Mouse (Mus musculus) neural tube, embryonic 13.5 days (tissue): ENCODE data around the gene Selenot. TPM values are rescaled to one million over a fixed set of nuclear protein-coding genes. Genes with fewer than 3 reads are reported as not detected.
A peak's percentile ranks its signal among the peaks of the same experiment; 100 is the strongest.

Experiments used
- ATAC-seq: fragments of 200-750 bp; cut with Nextera tagmentation; 2 replicates; pipeline ENCODE4 v1.8.0; 2017; ENCODE audit warnings: low read depth, mild to moderate bottlenecking, moderate TSS enrichment, moderate library complexity
- H3K27ac ChIP-seq: fragments of 300-500 bp; sonication (generic); replicated peaks from 2 replicates; pipeline ENCODE4 v1.5.1; 2015; ENCODE audit warnings: moderate library complexity, mild to moderate bottlenecking, inconsistent platforms
- H3K27me3 ChIP-seq: fragments of 300-500 bp; sonication (generic); 2 replicates; pipeline ENCODE4 v1.6.1; 2015; ENCODE audit warnings: mild to moderate bottlenecking, inconsistent platforms
- H3K36me3 ChIP-seq: fragments of 300-500 bp; sonication (generic); 2 replicates; pipeline ENCODE4 v1.6.1; 2015; ENCODE audit warnings: mild to moderate bottlenecking, inconsistent platforms
- H3K4me1 ChIP-seq: fragments of 300-500 bp; sonication (generic); replicated peaks from 2 replicates; pipeline ENCODE4 v1.6.1; 2015; ENCODE audit warnings: inconsistent platforms
- H3K4me2 ChIP-seq: fragments of 300-500 bp; sonication (generic); 2 replicates; pipeline ENCODE4 v1.6.1; 2015; ENCODE audit warnings: inconsistent platforms, mild to moderate bottlenecking, moderate library complexity
- H3K4me3 ChIP-seq: fragments of 300-500 bp; sonication (generic); 2 replicates; pipeline ENCODE4 v1.5.1; 2015; ENCODE audit warnings: mild to moderate bottlenecking, inconsistent platforms
- H3K9ac ChIP-seq: fragments of 300-500 bp; sonication (generic); 2 replicates; pipeline ENCODE4 v1.6.1; 2015; ENCODE audit warnings: moderate library complexity, mild to moderate bottlenecking, inconsistent platforms
- H3K9me3 ChIP-seq: fragments of 300-500 bp; sonication (generic); 2 replicates; pipeline ENCODE4 v1.6.1; 2016; ENCODE audit warnings: inconsistent platforms
- WGBS: fragments of 180-500 bp; shearing (Covaris S2); methylation state at CpG from one replicate; pipeline ENCODE4 v1.1.7; 2015; 5-methylcytosine and 5-hydroxymethylcytosine counted together
- polyA plus RNA-seq: library from polyadenylated mRNA; unstranded; fragments of >200 nt; fragmentation: Nextera tagmentation; extraction: Ambion mirVana; gene quantifications from 2 replicates; pipeline ENCODE4 v1.2.1, GENCODE M21; 2015

Selenot gene
- polyA plus RNA-seq: 21.5 and 25.2 TPM in 2 replicates

DNA sequence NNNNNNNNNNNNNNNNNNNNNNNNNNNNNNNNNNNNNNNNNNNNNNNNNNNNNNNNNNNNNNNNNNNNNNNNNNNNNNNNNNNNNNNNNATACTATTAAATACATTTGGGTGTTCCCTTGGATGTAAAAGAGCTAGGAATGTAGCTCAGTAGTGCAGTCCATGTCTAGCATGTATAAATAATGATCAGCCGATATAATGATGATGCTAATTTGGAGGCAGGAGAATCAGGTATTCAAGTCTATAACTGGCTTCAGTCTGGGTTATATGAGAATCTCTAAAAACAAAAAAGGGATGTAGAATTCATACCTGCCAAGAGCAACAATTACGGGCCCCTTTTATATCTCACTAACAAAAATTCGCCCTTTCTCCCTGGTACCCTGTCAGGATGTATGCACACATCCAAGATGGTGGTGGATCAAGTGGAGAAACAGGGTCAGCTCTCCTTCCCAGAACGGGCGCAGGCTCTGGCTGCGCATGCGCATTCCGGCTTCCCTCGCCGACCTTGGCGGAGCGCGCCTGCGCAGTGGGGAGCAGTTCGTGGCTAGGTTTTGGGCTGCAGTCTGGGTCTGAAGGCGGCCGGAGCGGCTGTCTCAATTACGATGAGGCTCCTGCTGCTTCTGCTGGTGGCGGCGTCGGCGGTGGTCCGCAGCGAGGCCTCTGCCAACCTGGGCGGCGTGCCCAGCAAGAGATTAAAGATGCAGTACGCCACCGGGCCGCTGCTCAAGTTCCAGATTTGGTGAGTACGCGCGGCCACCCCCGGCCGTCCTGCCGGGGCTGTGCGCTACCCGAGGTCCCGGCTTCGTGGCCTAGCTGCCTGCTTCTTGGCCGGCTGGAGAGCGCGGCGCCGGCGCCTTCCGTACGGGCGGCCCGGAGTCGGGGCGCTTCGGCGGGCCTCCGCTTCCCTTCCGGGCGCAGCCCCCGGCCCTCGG lies at the start of gene Selenot:
Selenot (plus strand) TSS at position 500 of the 930 bp plus-strand sequence.
- Histone ChIP-seq H3K36me3 (peaks cover 6% of the 10 kb centered on the region; the same call in 1 of the 2 replicates), H3K4me3 (peak within 1 kb of the TSS; percentile 91), H3K9ac (peak within 1 kb of the TSS; percentile 99), H3K27me3 (no peaks in the 10 kb centered on the region), H3K9me3 (no peaks in the 10 kb centered on the region), H3K4me1 (peaks cover 26% of the 10 kb centered on the region), H3K27ac (peak within 1 kb of the TSS; percentile 100), H3K4me2 (peak within 1 kb of the TSS; percentile 70)
- ATAC-seq: peak; percentile 95
- 1% methylated on average over 59 of the region's 59 CpGs for WGBS

DNA sequence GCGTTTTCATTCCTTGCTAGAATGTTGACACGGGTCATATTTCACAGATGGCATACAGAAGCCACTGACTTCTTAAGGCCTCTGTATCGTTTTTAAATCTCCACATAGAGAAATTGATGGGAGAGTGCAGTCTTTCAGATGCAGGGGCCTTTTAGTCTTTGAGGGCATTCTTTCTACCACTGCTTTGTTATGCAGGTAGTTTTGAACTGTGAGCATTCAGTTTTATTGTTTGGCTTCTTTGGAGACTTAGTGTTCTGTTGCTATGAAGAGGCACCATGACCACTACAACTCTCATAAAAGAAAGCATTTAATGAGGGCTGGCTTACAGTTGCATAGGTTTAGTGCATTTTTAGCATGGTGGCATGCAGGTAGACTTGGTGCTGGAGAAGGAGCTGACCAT lies 39.9 kb upstream of the Selenot start:
- Histone ChIP-seq H3K4me1 (no peaks in the 10 kb centered on the region), H3K4me3 (no peak overlapping the region), H3K27me3 (no peaks in the 10 kb centered on the region), H3K27ac (no peak overlapping the region), H3K9me3 (no peaks in the 10 kb centered on the region), H3K36me3 (peaks cover 62% of the 10 kb centered on the region), H3K4me2 (no peak overlapping the region), H3K9ac (no peak overlapping the region)
- 92% methylated on average over 3 of the region's 3 CpGs for WGBS
- no peak for ATAC-seq

DNA sequence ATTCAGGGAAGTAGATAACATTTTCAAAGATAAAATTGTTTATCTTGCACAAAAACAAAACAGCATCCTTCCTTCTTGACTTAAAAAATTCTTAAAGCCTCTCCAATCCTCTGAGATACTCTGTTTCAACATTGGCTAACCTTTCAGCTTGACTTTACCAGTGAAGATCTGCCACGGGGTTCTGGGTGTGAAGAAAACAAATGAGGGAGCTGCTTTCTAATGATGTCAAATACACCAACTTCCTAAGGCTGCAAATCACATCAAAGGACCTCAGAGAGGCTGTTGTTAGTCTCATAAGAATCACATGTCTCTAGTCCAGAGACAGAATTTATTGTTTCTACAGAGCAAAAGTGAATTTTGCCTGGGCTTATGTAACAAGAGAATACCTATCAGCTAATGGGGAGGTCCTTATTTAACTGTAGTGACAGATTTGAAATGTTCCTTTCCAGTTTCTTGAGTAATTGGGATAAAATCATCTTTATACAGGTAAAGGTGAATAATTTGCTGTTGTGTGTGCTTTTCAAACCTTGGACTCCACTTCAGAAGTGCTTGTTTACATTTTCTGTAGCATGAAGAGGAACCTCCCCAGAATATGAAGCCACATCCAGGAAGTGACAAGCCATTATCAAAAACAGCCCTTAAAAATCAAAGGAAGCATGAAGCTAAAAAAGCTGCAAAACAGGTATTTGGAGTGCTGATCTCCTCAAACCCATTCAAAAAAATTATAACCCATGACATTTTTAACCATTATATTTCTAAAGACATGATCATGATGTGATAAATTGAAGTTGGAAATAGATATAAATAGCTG lies 24.2 kb upstream of the Selenot start:
- Histone ChIP-seq H3K9me3 (no peaks in the 10 kb centered on the region), H3K36me3 (peaks cover 83% of the 10 kb centered on the region), H3K27ac (no peak overlapping the region), H3K4me1 (no peaks in the 10 kb centered on the region), H3K27me3 (no peaks in the 10 kb centered on the region), H3K4me3 (no peak overlapping the region), H3K4me2 (no peak overlapping the region), H3K9ac (no peak overlapping the region)
- no peak for ATAC-seq
- 78% methylated on average over 1 of the region's 1 CpGs for WGBS

DNA sequence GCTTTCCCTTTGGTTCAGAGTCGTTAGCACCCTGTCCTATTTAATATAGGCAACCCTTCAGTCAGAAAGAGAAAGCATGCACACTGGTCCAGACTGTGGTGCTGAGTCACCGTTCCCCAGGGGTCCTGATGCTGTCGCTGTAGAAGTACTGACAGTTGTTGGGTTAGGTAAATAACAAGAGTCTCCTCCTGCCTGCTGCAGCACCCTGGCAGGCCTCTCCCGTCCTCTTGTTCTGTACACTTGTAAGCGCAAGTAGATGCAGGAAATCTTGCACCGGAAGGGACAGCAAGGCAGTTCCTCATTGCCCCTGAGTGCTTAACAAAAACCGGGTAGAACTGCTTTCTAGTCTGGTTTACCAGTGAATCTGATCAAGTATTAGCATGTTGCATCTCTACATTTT lies 19.8 kb upstream of the Selenot start:
- no peaks in the 10 kb centered on the region for H3K27me3 ChIP-seq
- no peak overlapping the region for H3K27ac ChIP-seq
- peaks cover 64% of the 10 kb centered on the region for H3K36me3 ChIP-seq
- H3K4me3 ChIP-seq: no peak overlapping the region
- H3K9me3 ChIP-seq: no peaks in the 10 kb centered on the region
- 86% methylated on average over 7 of the region's 7 CpGs for WGBS
- no peak overlapping the region for H3K4me2 ChIP-seq
- ATAC-seq: no peak
- no peak overlapping the region for H3K9ac ChIP-seq
- no peaks in the 10 kb centered on the region for H3K4me1 ChIP-seq

DNA sequence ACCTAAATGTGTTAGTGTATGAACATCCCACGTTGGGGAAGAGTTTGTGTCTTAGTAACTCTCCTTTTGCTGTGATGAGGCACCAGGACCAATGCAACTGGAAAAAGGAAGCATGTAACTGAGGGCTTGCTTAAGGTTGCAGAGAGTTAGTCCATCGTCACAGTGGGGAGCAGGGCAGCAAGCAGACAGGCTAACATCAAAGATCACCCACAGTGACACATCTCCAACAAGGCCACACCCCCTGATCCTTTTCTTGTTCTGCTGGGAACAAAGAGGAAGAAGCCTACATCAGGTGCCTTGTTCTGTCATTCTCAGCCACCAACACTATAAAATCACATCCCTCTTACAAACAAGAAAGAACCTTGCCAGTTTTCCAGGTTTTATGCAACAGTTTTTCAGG lies 16.5 kb upstream of the Selenot start:
- 32% methylated on average over 2 of the region's 2 CpGs for WGBS
- Histone ChIP-seq H3K9ac (no peak overlapping the region), H3K27ac (no peak overlapping the region), H3K4me1 (no peaks in the 10 kb centered on the region), H3K36me3 (peaks cover 34% of the 10 kb centered on the region), H3K9me3 (no peaks in the 10 kb centered on the region), H3K27me3 (no peaks in the 10 kb centered on the region), H3K4me3 (no peak overlapping the region), H3K4me2 (no peak overlapping the region)
- no peak for ATAC-seq

DNA sequence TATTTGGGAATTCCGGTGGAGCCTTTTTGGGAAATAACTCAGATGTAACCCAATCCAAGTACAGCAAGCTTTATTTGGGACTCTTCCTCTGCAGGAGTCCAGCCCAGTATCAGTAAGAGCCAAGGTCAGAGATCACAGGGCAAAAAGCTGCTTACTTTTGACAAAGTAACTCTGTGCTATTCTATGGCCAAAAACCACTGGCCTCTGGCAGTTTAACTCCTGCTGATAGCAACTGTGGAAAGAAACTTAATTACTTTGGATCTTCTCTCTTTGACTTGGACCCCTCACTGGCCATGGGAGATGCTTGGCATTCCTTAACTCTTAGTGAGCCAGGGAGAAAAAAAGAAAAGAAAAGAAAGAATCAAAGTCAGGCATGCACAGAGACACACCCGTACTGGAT lies 15.0 kb upstream of the Selenot start:
- Histone ChIP-seq H3K27me3 (no peaks in the 10 kb centered on the region), H3K9me3 (no peaks in the 10 kb centered on the region), H3K4me1 (no peaks in the 10 kb centered on the region), H3K4me2 (no peak overlapping the region), H3K27ac (no peak overlapping the region), H3K9ac (no peak overlapping the region), H3K4me3 (no peak overlapping the region), H3K36me3 (peaks cover 19% of the 10 kb centered on the region)
- ATAC-seq: no peak
- 45% methylated on average over 2 of the region's 2 CpGs for WGBS

DNA sequence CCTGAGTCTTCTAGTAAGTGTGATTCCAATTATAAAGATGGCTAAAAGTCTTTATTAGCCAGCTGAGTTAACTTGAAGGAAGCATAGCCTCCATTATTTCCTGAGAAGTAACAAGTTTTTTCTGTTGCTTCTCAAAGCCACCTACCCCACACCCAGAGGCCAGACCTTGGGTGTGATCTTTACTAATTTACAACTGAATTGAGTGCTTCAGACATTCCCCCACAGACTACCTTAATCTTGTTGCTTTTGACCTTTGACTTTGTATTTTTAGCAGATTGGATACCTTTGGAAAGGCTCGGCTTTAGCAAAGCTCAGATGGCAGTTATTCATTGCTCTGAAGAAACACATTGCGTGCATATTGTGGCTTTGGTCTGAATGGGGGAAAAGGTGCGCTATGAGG lies 5.6 kb upstream of the Selenot start:
- Histone ChIP-seq H3K4me2 (no peak overlapping the region), H3K4me1 (peaks cover under 1% of the 10 kb centered on the region; the same call in 1 of the 2 replicates), H3K27ac (no peak overlapping the region), H3K9ac (no peak overlapping the region), H3K27me3 (no peaks in the 10 kb centered on the region), H3K4me3 (no peak overlapping the region), H3K36me3 (no peaks in the 10 kb centered on the region), H3K9me3 (no peaks in the 10 kb centered on the region)
- 87% methylated on average over 3 of the region's 3 CpGs for WGBS
- ATAC-seq: no peak

DNA sequence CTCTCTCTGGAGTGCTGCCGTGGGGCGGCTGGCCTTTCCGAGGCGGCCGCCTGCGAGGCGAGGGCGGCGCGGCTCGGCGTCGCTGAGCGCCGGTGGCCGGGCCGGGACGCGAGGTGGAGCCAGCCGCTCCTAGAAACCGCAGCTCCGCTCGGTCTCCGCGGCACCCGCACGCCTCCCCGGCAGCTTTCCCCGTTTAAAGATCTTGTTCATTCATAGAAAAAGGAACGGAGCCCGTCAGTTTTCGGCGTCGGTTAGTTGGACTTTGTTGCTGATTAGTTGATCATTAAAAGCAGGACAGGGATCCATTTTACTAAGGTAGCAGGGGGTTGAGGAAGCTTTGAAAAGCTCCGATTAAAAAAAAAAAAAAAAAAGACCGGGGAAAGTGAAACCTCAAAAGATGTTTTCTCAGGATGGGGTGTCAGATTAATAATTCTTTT lies 649 bp downstream of the Selenot start:
- Histone ChIP-seq H3K27ac (peak overlapping the region; percentile 100), H3K27me3 (no peaks in the 10 kb centered on the region), H3K4me2 (peak overlapping the region; percentile 70), H3K9ac (peak overlapping the region; percentile 99), H3K36me3 (peaks cover 6% of the 10 kb centered on the region; the same call in 1 of the 2 replicates), H3K4me1 (peaks cover 31% of the 10 kb centered on the region), H3K4me3 (peak overlapping the region; percentile 91), H3K9me3 (no peaks in the 10 kb centered on the region)
- WGBS: under 1% methylated on average over 36 of the region's 36 CpGs
- ATAC-seq: peak; percentile 87

DNA sequence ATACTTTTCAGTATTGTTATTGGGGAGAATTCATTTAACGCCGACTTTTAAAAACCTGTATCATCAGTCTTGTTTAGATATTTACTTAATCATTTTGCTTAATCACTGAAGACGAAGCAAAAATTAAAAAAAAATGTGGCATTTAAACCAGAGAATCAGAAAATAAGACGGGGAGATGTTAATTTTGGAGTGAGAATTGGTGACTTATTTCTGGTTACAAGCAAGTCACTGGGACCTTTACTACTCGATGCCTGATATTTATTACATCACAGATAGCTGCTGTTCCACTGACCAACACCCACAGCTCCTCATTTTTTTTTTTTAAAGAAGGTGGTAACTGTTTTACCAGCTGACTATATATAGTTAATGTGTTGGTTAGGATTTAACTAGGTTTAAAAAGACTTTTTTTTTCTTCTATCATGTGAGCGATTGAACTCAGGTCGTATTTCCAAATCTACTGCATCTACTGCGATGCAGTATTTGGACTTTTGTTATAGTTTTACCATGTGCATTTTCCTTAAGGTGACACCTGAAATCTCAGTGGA lies 1.1 kb downstream of the Selenot start:
- Histone ChIP-seq H3K36me3 (peaks cover 6% of the 10 kb centered on the region; the same call in 1 of the 2 replicates), H3K9ac (peak overlapping the region; percentile 99), H3K4me2 (peak overlapping the region; percentile 70), H3K9me3 (no peaks in the 10 kb centered on the region), H3K4me1 (peaks cover 36% of the 10 kb centered on the region), H3K27ac (peak overlapping the region; percentile 100), H3K27me3 (no peaks in the 10 kb centered on the region), H3K4me3 (peak overlapping the region; percentile 91)
- ATAC-seq: no peak
- 21% methylated on average over 8 of the region's 8 CpGs for WGBS

DNA sequence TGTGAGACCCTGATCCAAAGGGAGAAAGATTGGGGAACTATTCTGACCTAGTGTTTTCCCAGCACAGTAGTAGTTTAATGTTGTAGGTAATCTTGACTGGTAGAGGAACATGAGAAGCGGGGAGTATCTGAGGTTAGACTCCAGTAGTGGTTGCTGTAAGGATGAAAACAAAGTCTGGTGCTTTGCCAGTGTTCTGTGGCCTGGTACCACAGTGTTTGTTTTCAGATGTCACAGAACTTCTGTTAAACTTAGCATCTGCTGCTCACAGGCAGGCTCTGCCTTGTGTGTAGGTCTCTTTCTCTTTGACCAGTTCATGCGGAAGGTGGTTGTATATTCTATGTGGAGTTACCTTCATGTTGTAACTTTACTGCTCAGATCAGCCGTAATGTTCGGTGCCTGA lies 5.1 kb downstream of the Selenot start:
- ATAC-seq: no peak
- no peaks in the 10 kb centered on the region for H3K9me3 ChIP-seq
- peaks cover 35% of the 10 kb centered on the region for H3K4me1 ChIP-seq
- WGBS: 88% methylated on average over 4 of the region's 4 CpGs
- peaks cover 14% of the 10 kb centered on the region for H3K36me3 ChIP-seq
- no peaks in the 10 kb centered on the region for H3K27me3 ChIP-seq
- H3K27ac ChIP-seq: no peak overlapping the region
- no peak overlapping the region for H3K4me3 ChIP-seq
- H3K9ac ChIP-seq: no peak overlapping the region
- H3K4me2 ChIP-seq: no peak overlapping the region

DNA sequence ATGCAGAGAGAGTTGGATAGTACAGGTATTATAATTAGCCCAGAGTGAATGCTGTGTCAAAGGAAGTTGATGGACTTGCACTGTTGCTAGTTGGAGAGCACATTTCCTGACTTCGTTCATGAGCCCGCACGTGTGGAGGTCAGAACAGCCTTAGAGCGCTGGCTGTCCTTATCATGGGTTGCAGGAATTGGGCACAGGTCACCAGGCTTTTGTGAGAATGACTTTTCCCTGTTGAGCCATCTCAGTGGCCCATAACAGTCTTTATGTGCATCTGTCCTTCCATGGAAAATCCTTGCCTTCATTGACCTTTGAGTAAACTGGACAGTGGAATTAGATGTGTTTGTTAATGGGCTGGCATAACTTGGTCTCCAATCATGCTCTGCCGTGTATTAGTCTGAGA lies 5.9 kb downstream of the Selenot start:
- H3K9me3 ChIP-seq: no peaks in the 10 kb centered on the region
- 90% methylated on average over 5 of the region's 5 CpGs for WGBS
- no peak for ATAC-seq

More for the DNA sequence above, 5.9 kb downstream of the Selenot start:
- Histone ChIP-seq H3K27me3 (no peaks in the 10 kb centered on the region), H3K36me3 (peaks cover 22% of the 10 kb centered on the region), H3K4me2 (no peak overlapping the region), H3K4me1 (peaks cover 35% of the 10 kb centered on the region), H3K4me3 (no peak overlapping the region), H3K9ac (no peak overlapping the region), H3K27ac (no peak overlapping the region)
